Mouse (Mus musculus) layer of hippocampus, postnatal 25 days (tissue): Measurements from ENCODE around the gene Mipol1. TPM values are rescaled to one million over a fixed set of nuclear protein-coding genes. Genes with fewer than 3 reads are reported as not detected.

ENCODE experiments used
- DNase-seq, 2 experiments: peaks; one replicate each; pipeline ENCODE4 v3.0.0; 2022; ENCODE audit warnings: mixed read lengths in 2 of 2, low spot score in 1 of 2; ENCODE audit errors: extremely low spot score in 1 of 2
- total RNA-seq, 2 experiments: library from RNA; stranded (reverse); gene quantifications; 2 replicates each; pipeline ENCODE4 v1.2.3; 2021

The Mipol1 gene
- total RNA-seq, 2 experiments from 2014 or later = 4.4 to 6.0 TPM

GRCm38 (mm10) chr12:57511127-57511526 is 280.9 kb downstream of the Mipol1 start:
- no peak for DNase-seq

- DNase-seq = no peak
These were observed 281.3 kb downstream of the Mipol1 start for GRCm38 (mm10) chr12:57511560-57511959.

GRCm38 (mm10) chr12:57514552-57514951 is 284.3 kb downstream of the Mipol1 start:
- no peak for DNase-seq

DNA sequence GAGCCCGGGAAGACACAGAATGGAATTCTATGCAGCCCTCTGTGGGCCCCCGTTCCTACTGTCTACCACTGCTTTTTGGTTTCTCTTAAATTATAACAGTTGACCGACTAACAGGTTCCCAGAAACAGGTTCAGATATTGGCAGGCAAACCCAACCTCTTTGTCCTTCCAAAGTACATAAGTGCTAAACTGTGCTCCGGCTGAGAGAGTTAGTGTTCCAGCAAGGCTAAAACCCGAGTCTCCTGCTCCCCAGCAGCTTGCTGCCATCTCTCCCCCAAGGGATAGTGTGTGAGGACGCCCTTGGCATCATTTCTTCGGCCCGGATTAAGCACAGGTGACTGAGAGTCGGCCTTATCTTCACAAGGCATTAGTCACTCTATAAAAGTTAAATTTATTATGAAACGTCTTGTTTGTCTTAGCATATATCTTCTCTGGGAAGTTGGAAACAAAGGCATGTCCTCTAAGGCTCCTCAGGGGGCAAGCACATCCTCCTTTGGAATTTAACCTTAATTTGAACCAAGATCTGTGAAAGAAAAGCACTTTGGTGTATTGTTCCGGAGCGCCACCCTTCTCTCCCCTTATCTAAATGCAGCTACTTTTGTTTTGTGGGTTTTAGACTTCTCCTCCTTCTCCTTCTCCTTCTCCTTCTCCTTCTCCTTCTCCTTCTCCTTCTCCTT is 285.6 kb downstream of the Mipol1 start:
- no peak for DNase-seq

- DNase-seq = no peak
These were observed 298.1 kb downstream of the Mipol1 start for GRCm38 (mm10) chr12:57528335-57528734.

DNA sequence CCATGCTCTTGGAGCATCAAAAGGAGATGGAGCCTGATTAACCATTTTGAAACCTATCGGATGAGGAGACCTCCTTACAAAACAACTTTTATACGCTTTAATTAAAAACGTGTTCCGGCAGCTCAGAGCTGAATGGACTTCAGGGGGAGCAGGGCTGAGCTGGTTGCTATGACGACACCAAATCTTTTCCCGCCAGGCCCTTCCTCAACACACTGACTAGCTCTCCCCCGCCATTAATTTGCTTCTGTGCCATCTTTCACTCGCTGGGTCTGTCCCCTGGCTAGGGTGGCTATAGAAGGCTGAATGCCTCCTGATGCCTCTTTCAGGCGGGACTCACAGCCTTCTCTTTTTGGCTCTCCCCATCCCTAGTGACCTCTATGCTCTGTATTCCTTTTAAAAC is 300.2 kb downstream of the Mipol1 start:
- no peak for DNase-seq

DNA sequence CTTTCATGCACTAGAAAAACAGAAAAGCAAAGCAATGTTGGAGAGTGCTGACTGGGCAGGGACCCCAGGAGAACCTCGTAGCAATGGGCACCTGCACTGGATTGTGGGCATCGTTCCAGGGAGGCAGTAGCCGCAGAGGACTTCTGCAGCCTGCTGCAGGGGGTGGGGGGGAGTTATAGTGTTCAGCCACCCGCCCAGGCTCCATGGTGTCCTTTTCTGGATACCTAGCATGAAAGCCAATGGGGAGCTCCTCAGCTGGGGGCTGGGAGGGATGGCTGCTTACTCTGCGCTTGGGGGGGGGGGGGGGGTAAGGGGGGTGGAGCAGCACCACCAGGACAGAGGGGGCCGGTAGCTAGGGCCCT is 304.3 kb downstream of the Mipol1 start:
- no peak for DNase-seq

DNA sequence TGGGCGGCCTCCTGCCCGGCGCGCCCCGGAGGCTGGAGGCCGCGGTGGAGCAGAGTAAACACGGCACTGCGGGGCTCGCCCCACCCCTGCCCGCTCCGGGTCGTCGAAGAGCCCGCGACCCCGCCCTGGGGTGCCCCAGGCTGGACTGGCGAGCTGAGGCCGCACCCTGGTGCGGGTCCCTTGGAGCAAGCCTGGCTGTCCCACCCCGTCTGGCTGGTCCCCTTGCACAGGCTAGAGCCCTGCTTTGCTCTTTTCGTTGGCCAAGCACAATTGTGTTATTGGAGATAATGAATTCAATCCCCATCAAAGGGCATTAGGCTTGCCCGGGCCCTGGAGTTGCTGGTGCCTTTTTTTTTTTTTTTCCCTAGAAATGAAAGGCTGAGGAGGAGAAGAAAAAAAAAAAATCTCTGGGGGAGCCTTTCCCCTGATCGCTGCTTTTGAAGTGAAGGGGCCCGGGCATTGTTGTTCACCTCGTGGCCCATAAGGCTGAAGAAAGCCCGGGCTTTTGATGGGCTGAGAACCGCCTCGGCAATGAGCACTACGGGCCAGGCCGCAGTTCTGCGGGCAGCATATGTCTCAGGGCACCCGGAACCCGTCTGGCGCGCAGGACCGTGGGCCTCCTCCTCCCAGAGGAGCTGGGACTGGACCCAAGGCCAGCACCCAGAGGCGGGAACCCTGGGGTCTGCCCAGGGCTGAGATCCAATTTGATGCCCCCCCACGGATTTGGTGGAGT is 304.8 kb downstream of the Mipol1 start:
- no peak for DNase-seq

GRCm38 (mm10) chr12:57536056-57536908 is 306.1 kb downstream of the Mipol1 start:
- DNase-seq = no peak

DNA sequence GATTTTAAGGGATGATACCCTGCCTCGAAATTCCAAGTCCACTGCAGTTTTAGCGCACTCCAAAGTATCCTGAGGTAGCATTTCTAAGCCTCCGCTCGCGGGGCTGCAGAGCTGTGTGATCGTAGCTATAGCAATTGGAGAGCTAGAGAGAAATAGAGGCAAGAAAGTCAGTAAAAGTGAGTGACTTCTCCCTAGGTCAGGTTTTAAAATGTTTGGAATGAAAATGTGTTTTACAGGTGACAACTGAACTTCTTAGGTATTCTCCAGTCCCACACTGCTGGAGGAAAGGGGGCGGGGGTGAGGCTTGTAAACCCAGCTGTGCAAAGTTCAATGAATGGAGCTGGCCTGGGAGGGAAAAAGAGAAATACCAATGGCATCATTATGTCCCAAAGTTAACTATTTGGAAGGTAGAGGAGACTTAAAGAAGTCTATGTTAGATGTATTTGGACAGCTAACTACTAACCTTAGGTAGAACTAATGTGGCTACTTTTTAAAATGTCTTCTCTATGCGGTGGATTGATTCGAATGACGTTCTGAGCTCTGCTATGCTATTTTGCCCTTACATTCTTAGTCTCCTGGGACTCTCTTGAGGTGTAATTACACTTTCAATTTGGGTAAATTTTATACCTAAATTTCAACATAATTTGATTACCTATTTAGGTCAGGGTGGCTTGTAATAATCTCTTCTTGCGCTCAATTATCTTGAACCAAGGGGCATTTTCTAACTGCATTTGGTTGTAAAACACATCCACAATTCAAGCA is 306.9 kb downstream of the Mipol1 start:
- no peak for DNase-seq

- no peak for DNase-seq
These were observed 307.8 kb downstream of the Mipol1 start for GRCm38 (mm10) chr12:57537791-57538587.

DNA sequence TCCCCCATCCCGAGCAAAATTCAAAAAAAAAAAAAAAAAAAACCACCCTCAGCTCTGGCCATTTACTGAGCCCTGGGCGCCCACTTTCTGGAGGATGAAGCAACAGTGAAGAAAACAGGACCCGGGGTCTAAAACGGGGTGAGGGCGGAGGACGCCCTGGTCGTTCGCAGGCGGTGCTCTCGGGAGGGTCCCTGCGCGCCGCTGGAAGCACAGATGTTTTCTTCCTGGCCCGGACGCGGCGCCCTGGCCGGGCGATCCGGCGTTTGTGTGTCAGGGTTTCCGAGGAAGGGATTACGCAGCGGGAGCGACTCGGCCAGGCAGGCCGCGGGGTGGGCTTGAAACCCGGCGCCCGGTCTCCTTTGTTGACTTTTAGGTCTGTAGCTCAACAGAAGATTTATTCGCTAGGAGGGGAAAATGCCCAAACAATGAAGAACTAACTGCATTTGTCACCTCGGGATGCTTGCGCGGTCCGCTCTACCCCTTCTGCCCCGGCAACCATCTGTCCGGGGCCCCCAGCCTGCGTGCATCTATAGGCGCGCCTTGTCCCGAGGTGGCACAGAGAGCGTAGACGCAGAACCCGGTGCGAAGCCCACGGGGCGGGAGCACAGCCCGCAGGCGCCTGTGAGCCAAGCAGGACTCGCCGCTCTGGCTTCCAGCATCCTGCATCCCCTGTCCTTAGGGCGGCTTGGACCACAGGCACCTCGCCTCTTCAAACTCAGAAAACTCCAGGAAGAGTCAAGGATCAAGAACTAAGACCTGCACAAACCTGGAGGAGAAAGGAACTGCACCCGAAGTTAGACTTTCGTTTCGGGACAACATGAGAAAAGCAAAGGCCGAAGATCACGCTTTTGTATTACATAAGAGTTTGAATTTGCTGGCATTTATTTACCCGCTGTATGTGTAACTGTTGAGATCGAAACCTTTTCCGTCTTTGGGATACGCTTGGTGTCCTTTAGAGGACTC is 308.6 kb downstream of the Mipol1 start:
- no peak for DNase-seq

DNA sequence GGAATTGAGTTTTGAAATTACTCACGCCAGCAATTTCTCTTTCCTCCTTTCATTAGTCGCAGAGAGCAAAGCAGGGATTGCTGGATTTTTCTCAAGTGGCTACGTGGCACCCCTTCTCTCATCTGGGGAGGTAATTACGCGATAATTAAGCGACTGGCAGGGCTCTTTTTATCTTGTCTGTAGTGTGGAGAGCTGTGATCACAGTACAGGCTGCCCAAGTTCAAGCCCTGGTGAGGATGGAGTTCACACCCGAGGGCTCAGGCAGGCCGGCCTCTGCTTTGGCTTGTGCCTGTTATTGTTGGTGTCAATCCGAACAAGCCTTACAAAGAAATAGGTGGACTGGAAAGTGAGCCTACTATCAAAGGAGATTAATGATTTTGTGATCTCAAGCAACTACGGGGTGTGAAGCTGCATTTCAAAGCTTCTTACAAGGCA is 309.3 kb downstream of the Mipol1 start:
- no peak for DNase-seq

GRCm38 (mm10) chr12:57541118-57541517 is 310.9 kb downstream of the Mipol1 start:
- no peak for DNase-seq

DNA sequence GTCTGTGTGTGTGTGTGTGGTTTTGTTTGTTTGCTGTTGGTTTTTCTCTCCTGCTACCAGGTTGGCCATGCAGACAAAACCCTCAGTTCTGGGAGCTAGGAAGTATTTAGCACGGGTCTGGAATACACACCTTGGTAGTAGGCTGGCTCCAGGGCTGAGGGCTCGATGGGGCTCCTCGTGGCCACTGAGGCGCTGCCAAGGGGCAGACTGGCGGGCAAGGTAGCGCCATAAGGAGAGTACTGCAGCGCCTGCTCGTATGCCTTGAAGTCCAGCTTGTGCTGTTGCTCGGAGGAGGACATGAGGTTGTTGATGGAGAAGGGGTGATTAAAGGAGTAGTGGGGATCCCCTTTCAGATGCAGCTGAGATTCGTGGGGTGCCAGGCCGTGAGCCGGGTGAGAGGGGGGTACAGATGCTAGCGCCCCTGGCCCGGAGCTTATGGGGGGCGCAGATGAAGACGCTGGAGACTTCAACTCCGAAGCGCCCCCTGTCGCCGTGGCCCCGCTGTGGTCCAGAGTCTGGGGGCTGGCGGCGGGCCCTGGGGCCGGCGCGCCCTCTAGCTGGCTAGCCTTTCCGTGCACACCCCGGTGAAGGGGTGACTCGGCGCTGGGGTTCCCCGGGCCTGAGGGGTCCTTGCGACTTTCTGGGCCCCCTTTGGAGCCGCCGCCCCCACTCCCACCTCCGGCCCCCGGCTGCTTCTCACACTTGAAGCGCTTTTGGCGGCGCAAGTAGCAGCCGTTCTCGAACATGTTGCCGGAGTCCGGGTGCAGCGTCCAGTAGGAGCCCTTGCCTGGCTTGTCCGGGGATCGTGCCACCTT is 311.9 kb downstream of the Mipol1 start:
- no peak for DNase-seq

GRCm38 (mm10) chr12:57542746-57543626 is 312.8 kb downstream of the Mipol1 start:
- no peak for DNase-seq

DNA sequence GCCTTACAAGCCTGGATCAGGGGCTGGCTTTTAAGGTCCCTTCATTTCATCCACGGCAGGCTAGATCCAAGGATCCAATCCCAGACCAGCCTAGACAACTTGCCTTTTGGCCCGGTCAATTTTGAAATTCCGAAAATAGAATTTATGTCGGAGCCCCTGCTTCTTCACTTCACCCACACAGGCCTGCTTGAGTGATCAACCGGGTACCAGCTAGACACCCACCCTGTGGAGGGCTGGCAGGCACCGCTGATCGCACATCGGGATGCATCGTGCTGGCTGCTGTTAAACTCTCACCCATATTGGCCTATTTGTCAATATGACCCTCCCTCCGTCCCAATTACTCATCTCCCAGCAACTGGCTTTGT is 313.4 kb downstream of the Mipol1 start:
- DNase-seq = no peak
